Mouse (Mus musculus): ENCODE results near the gene Hint2. TPM values are rescaled to one million over a fixed set of nuclear protein-coding genes. Genes with fewer than 3 reads are reported as not detected.

Hint2 gene
- total RNA-seq, 2 experiments from 2014 or later, result 25.3 to 30.5 TPM

DNA sequence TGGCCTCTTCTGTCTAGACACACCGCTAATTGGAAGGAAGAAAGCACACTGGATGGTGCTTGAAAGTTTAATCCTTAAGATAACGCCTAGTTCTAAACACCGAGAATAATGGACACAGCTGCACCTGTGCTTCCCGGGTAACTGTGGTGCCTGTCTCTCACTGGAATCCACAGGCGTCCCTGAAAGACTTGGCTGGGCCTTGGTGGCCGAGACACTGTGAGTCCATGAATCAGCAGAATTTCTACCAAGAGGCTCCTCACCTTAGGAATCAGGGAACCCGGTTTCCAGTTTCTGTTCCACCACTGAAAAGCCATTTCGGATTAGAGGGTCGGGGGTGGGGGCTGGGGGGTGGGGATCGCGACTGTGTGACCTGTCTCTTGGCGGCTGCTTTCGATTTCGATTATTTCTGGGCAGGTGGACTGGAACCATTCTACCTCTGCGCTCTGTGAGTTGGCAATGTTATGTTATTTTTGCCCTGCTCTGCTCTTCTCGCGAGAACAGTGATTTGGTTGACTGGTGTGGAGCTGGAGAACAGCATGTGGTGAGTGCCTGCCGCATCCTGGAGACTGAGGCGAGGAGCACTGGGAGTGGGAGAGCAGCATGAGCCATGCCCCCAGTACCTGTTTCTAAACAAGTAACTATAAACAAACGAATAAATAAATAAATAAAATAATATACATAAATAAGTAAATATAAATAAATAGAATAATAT is 27.0 kb downstream of the Hint2 start:
- no peak for DNase-seq (ENCODE audit: extremely low spot score in 1 of 2, low spot score in 2 of 2)
- intact Hi-C loops (cut with DNase I), result no loop called here

DNA sequence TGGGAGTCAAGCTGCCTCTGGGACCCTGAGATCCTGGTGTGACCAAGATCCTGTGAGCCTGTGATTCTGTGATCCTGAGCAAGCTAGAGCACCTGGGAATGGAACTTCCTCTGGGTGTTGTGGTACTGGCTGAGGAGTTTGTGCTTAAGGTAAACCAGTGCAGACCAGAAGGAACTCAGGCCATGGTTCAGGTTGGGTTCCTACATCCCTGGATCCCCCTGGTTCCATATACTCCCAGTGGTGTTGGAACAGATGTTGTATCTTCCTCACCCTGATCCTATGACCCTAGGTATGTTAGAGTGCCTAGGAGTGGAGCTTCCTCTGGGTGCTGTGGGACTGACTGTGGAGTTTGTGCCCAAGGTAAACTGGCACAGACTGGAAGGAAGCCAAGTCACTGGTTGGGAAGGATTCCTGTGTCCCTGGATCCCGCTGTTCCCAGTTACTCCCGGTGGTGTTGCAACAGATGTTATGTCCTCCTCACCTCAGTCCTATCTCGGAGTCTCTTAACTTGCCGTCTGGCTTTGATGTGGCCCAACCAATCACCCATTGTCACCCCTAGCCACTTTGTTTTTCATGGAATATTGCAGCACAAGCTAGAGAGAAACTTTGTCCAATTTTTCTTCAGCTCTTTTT is 36.0 kb downstream of the Hint2 start:
- DNase-seq (ENCODE audit: extremely low spot score in 1 of 2, low spot score in 2 of 2), result no peak
- intact Hi-C loops (cut with DNase I), result no loop called here

DNA sequence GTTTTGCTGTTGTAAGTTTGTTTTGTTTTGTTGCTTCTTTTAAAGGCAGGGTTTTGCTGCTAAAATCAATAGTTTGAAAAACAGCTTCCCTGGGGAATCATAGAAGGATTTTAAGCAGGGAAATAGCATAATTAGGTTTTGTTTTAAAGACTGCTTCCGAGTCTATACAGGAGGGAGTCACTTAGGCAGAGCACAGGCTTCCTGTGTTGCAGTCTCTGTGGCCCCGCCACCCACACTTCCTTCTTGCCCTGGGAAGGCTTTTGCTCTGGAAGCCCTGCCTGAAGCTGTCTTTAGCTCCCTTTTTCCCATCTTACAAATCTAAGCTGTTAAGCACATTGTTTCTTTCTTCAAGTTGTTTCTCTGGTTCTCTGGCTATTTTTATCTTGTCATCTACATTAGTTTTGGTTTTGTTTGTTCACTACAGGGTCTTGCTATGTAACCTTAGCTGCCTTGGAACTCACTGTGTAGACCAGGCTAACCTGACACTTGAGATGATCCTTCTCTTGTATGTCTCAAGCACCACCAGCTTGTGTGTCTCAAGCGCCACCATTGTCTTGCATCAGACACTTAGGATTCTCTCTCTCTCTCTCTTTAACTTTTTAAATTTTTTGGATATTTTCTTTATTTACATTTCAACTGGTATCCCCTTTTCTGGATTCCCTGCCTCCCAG is 43.1 kb downstream of the Hint2 start:
- no peak for DNase-seq (ENCODE audit: extremely low spot score in 1 of 2, low spot score in 2 of 2)
- intact Hi-C loops (cut with DNase I), result no loop called here

DNA sequence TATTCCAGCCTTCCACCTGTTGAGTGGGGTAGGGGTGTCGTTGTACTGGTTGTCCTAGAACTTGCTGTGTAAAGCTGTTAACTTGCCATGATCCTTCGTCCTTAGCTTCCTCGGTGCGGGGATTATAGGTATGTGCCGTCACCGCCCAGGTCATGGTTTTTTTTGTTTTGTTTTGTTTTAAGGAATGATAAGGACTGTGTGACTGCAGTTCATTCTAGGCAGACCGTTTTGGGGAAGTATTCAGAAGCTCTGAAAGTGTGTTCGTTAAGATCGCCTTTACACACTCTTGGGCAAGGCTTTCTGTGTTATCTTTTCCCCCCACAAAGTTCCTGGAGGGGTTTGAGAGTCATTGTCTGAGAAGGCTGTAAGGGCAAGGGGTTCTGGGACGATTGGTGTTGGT is 43.7 kb downstream of the Hint2 start:
- no peak for DNase-seq (ENCODE audit: extremely low spot score in 1 of 2, low spot score in 2 of 2)
- intact Hi-C loops (cut with DNase I), result no loop called here

DNA sequence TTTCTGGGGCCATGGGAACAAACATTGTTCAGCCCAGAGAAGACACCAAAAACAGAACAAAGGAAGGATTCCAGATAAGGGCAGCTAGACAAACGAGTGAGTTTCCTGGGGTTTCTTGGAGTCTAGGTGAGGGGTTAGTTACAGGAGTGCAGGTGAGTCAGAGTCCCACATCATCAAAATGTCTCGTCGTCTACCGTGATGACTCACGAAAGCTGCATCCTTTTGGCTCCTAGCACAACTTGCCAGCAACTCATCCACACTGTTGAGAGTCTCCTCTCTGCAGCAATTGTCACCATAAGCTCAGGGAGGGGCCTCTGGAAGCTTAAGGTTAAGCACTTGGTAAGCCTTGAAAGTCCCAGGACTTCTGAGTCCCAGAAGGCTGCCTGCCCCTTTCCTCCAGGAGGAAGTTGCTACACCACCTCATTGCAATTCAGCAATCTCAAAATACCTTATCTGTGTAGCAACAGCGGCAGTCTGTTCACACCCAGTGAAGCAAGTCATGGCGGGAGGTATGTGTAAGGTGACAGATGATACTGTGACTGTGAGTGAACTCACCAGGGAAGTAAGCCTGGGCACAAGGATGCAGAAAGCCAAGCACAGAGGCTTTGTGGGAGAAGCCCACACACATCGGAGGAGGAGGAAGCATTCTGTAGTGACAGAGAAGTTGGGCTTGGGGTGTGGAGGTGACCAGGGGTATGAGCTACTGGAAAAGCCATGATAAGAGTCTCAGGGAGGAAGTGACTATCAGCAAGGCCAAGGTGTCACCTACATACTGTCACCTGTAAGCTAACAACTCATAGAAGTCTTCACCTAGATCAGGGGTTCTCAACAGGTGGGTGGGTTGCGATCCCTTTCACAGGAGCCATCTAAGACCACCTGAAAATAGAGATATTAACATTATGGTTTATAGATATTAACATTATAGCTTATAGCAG is 51.2 kb downstream of the Hint2 start:
- no peak for DNase-seq (ENCODE audit: extremely low spot score in 1 of 2, low spot score in 2 of 2)
- intact Hi-C loops (cut with DNase I), result no loop called here

Small RNA genes lying within 50 kb of the gene (microRNA-seq; reads per million reads assigned to microRNA genes)
- not detected for gene Gm25262

Other genes with a start within 250 kb of the Hint2 start
- under 1 TPM in 1 of 2 experiments, not detected in 1; 0.30 TPM for gene Fam166b, start 227.3 kb downstream of the Hint2 start, total RNA-seq (2021)
- gene Tesk1, start 214.5 kb downstream of the Hint2 start, total RNA-seq (2021), result 10 to 100 TPM; 71.7 to 74.2 TPM
- 1 to 10 TPM in 1 of 2 experiments, not detected in 1; 1.2 TPM for gene Cd72, start 201.8 kb downstream of the Hint2 start, total RNA-seq (2021)
- gene Sit1, start 172.7 kb downstream of the Hint2 start, total RNA-seq (2021), result not detected
- gene Ccdc107, start 163.6 kb downstream of the Hint2 start, total RNA-seq (2021), result 10 to 100 TPM; 31.1 to 32.5 TPM
- 1 to 10 TPM; 1.1 to 1.4 TPM for gene Arhgef39, start 156.8 kb downstream of the Hint2 start, total RNA-seq (2021)
- under 1 TPM in 1 of 2 experiments, not detected in 1; 0.45 TPM for gene Car9, start 149.5 kb downstream of the Hint2 start, total RNA-seq (2021)
- 1 to 10 TPM; 7.2 to 7.9 TPM for gene Tpm2, start 132.7 kb downstream of the Hint2 start, total RNA-seq (2021)
- 10 to 100 TPM; 74.4 to 74.6 TPM for gene Creb3, start 94.1 kb downstream of the Hint2 start, total RNA-seq (2021)
- gene Tln1, start 93.8 kb downstream of the Hint2 start, total RNA-seq (2021), result 10 to 100 TPM; 48.7 to 55.3 TPM
- gene Rgp1, start 77.8 kb downstream of the Hint2 start, total RNA-seq (2021), result 10 to 100 TPM; 48.5 to 49.7 TPM
- 10 to 100 TPM; 64.1 to 67.1 TPM for gene Gba2, start 77.6 kb downstream of the Hint2 start, total RNA-seq (2021)
- not detected for gene Msmp, start 72.0 kb downstream of the Hint2 start, total RNA-seq (2021)
- gene Npr2, start 24.5 kb downstream of the Hint2 start, total RNA-seq (2021), result 10 to 100 TPM; 47.0 to 47.5 TPM
- gene Spag8, start 2.9 kb downstream of the Hint2 start, total RNA-seq (2021), result 1 to 10 TPM; 2.1 to 2.7 TPM
- 10 to 100 TPM; 57.8 to 60.1 TPM for gene Tmem8b, start 12.5 kb upstream of the Hint2 start, total RNA-seq (2021)
- 1 to 10 TPM; 1.0 to 1.3 TPM for gene Fam221b, start 12.7 kb upstream of the Hint2 start, total RNA-seq (2021)
- gene Olfr70, start 44.3 kb upstream of the Hint2 start, total RNA-seq (2021), result not detected
- not detected for gene Olfr71, start 53.8 kb upstream of the Hint2 start, total RNA-seq (2021)
- 1 to 10 TPM in 1 of 2 experiments, under 1 TPM in 1; 0.87 to 1.1 TPM for gene Hrct1, start 70.7 kb upstream of the Hint2 start, total RNA-seq (2021)
- under 1 TPM; 0.43 TPM for gene Spaar, start 73.6 kb upstream of the Hint2 start, total RNA-seq (2021)
- gene Olfr159, start 114.5 kb upstream of the Hint2 start, total RNA-seq (2021), result not detected
- not detected for gene Olfr156, start 167.4 kb upstream of the Hint2 start, total RNA-seq (2021)
- not detected for gene Olfr157, start 183.7 kb upstream of the Hint2 start, total RNA-seq (2021)
- gene Olfr155, start 195.1 kb upstream of the Hint2 start, total RNA-seq (2021), result not detected
- 1 to 10 TPM; 5.2 to 6.8 TPM for gene Reck, start 219.1 kb upstream of the Hint2 start, total RNA-seq (2021)